Mouse (Mus musculus): ENCODE data around the gene Spn.
A peak's percentile ranks its signal among the peaks of the same experiment; 100 is the strongest.

DNA sequence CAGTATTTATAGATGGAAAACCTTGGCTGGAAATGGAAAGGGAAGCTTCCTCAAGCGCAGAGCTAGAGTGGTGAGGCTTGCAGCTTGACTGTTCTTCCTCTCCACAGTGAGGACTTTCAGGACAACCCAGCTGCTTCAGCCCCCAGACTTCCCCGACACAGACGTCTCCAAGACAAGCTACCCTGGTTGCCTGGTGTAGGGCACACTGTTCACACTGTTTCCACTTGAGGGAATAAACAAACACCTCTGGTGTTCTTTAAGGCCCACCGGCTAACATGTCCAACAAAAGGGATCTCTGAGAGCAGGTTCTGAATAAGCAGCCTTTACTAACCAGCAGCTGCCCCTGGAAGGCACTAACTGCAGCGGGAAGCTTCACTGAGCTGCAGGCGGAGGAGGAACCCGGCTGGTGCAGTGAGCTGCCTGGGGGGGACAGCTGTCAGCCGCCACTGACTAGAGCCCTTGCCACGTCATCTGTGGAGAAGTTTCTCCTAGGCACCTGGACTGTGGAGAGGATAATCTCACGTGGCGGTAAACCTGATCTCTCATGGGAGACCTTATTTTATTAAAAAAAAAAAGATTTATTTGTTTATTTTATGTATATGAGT, 21.2 kb downstream of the Spn start:
- TF ChIP-seq USF1 (IDR thresholded peaks at IDR 0.05; ENCODE audit: low read depth) (no peak), MYOG (IDR thresholded peaks at IDR 0.05; ENCODE audit: control insufficient read depth in 1 of 3, insufficient read depth in 1 of 3, insufficient read length in 2 of 3, low read depth in 2 of 3) (peak in 2 of 3 experiments; percentile 58 to 59), POLR2A (IDR thresholded peaks at IDR 0.05; ENCODE audit: insufficient read length, low read depth) (no peak), POLR2AphosphoS2 (IDR thresholded peaks at IDR 0.05; ENCODE audit: insufficient read length, low read depth) (no peak), TCF12 (IDR thresholded peaks at IDR 0.05; ENCODE audit: insufficient read depth, poor library complexity, severe bottlenecking) (no peak), E2F4 (IDR thresholded peaks at IDR 0.05; ENCODE audit: insufficient read depth) (no peak), MYOD1 (IDR thresholded peaks at IDR 0.05; ENCODE audit: control insufficient read depth in 1 of 3, insufficient read length in 2 of 3, low read depth in 2 of 3) (peak in 2 of 3 experiments; percentile 22 to 35), MAX (IDR thresholded peaks at IDR 0.05; ENCODE audit: low read depth) (no peak), REST (IDR thresholded peaks at IDR 0.05; ENCODE audit: insufficient read depth, insufficient read length) (no peak), CEBPB (IDR thresholded peaks at IDR 0.05; ENCODE audit: insufficient read depth, poor library complexity, severe bottlenecking) (no peak)
